Mouse (Mus musculus): ENCODE results near the gene Large1.
"Not testable (repeated sequence)": the region's sequence is repeated elsewhere in the genome, so short reads cannot be mapped to it uniquely, and the experiment has no call there.

Gene Large1

DNA sequence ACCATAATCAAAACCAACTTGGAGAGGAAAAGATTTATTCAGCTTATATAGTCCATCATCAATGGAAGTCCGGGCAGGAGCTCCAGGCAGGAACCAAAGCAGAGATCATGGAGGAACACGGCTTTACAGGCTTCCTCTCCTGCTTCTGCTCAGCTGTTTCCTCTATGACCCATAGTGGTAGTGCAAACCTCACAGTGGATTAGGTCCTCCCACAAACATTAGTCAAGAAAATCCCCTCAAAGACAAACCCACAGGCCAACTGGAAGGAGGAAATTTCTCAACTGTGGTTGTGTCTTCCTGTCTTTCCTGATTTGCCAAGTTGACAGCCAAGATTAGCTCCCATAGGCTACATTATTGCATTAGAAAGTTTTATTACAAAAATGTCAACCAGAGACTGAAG lies 59.7 kb downstream of the Large1 start:
- DNase-seq, result no peak

DNA sequence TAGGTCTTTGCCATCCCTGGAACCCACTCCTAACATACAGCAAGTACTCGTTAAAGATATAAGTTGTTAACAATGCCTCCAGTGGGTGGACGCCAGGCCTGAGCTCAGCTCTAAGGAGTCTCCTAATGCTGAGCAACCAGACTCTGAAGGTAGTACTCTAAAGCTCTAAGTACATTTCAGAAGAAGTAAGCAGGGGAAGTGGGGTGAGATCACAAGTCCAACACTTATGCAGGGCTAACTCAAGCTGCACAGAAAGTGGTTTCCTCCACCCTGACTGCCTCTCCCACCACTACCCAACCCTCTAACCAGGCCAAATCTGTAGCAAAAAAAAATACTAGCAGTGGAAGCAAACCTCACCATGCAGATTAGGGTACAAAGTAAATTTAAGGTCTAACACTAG lies 61.7 kb downstream of the Large1 start:
- DNase-seq, result no peak

DNA sequence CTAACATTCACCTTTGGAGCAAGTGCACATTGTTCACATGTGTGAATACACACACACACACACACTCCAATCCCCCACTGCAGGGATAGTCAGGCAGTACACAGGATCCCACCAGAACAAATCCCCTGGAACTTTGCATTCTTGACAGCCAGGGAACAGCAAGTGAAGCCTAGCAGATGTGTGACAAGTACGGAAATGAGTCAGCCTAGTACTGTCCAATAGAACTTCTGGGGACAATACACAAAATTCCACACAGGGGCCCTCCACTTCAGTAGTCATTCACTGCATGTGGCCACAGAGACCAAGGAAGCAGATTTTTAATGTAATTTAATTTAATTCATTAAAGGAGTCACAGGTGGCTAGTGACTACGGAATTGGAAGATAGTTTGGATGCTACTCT lies 62.7 kb downstream of the Large1 start:
- DNase-seq, result no peak

DNA sequence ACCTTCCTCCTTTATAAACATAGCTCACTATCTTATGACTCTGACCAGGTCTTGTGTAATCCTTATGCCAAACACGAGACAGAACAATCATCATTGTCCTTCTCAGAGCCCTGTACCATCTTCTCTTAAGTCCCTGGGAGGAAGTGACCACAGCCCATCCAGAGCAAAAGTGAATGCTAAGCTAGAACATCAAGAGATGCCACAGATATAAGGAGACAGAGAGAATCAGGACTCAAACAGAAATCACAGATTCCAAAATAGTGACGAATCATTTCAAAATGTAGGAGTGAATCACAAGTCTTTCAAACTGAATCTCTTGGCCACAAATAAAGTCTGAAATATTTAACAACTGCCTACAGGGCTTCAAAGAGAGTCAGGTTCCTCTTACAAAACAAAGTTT lies 63.5 kb downstream of the Large1 start:
- DNase-seq, result no peak

DNA sequence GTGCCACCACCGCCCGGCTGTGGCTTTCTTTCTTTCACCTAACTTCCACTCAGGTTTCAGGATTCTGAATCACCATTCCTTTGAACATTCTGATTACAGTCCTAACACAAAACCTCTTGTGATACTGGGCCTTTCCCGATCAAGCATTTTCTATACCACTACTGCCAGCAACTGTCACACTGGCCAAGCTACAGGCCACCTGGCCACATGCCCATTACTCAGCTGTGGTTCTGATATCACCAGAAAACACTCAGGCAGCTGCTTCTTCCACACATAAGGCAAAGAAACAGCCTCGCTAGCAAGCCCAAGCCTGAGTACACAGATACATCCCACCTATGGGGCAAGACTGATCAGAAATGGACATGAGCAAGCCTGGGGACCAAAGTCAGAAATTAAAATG lies 71.3 kb downstream of the Large1 start:
- DNase-seq, result peak; percentile 9 to 12

DNA sequence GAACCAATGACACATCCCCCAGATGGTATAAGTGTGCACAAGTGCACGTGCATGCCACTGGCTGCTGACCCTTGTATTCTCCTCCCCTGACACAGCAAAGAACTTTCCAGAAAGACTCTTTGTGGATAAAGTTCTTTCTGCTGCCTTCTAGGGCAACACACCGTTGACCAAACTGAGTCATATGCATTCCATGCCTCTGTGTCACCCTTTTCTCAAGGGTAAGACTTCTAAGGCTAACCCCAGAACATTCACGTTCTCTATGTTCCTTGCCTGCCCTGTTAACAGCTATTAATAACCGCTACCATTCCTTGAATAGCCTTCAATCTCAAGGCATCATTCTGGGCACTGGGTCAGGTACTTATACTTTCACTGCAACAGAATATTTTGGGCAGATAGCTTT lies 77.3 kb downstream of the Large1 start:
- no peak for DNase-seq

DNA sequence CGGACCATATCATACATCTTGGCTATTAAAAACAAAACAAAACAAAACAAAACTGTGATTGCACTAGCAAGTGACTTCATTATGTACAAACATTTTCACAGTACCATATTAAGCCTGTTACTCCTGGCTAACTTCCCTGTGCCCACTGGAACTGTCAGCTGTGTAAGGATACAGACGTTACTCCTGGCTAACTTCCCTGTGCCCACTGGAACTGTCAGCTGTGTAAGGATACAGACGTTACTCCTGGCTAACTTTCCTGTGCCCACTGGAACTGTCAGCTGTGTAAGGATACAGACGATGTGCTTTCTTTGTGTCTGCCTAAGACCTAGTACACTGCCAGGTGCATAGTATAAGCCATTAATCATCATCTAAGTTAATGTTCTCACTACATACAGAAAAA lies 77.9 kb downstream of the Large1 start:
- DNase-seq, result not testable (repeated sequence)

DNA sequence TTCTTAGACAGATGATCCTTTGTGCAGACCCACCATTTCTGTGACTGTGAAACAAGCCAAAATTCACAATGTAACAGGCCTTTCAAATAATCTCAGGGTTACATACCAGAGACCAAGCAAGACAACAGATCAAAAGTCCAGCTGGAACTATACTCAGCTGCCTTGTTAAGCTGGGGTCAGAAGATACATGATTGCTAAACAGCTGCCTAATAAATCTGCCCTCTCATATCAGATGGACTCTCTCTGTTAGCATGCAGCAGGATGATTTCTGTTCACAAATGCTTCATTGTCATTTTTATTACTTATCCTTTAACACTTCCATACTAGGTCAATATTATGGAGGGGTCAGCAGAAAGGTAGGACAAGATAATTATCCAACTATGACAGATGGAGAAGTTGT lies 80.2 kb downstream of the Large1 start:
- DNase-seq, result peak in 1 of 2 experiments; percentile 9

DNA sequence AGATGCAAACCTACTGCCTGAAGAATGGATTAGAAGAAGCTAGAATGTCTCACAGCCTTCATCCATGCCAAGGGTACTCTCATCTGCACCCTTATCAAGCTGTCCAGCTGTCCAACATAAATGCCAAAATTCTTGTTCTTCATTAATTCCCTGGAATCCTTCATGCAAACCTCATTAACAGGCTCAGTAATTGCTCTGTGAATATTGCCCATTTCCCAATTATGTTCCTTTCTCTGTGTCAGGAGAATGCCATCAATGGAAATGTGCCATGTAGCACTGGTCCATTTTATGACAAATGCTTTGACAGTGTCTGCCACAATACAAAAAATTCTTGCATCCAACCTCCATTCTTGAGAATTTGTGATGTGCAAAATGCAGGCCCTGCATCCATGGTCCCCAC lies 82.3 kb downstream of the Large1 start:
- no peak for DNase-seq

DNA sequence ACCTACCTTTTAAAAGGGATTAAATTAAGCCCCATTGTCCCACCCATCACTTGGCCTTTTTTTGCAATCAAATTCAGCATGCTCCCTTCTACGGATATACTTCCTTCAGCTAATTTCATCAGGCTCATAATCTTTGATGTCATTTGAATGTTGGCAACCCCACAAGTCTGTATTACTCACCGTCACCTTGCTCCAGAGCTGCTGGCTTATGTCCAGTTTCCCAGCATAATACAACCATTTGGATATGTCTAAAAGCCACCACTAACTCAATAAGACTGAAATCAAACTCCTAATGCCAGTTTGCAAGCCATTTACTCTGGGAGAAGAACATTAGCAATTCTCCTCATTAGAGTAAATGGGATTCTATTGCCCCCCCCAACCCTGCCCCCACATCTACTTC lies 95.4 kb downstream of the Large1 start:
- DNase-seq, result no peak

DNA sequence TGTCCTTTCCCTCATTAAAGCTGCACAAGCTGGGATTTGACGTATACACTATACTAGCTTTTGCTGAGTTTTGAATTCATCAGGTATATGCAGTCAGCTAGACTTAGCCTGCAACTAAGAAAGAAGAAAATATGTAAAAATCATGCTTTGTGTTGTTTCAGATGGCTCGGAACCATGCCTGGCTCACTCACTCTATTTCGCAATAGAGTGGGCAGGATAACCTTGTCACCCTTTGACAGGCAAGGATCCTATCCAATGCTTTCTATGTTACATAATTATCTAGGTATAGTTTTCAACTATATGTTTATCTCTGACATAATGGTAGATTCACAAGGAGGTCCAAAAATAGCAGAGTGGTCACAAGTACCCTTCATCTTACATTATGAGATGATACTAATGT lies 109.2 kb downstream of the Large1 start:
- DNase-seq, result no peak

DNA sequence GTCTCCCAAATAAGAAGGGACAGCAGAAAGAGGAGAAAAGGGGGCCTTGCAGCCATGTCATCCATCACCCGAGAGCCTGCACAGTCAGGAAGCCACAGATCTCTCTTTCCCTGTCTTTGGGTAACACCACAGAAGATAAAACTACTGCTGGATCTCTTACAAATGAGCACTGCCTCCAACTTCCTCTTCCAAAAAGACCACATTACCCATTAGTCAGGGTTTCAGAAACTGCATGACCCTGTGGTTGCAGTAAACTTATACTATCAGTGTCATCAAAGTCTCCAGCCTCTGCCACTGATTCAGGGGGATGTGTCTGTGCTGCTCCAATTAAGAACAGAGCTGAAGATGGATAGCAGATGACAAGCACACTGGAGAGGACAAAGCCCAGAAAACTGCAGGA lies 111.3 kb downstream of the Large1 start:
- no peak for DNase-seq

DNA sequence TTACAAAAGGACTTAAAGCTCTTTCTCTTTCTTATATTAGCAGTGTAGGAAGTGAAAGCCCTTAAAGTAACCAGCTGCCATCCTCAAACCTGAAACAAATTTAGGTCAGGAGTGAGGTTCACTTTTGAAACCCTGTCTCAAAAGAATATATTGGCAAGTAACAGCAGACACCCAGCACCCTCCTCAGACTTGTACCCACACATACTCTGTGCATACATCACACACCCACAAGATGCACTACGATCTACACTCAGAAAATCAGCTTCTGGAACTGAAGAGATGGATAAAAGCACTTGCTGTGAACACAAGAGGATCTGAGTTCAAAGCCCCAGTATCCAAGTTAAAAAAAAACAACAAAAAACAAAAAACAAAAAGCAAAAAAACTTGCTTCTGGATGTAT lies 119.1 kb downstream of the Large1 start:
- no peak for DNase-seq

DNA sequence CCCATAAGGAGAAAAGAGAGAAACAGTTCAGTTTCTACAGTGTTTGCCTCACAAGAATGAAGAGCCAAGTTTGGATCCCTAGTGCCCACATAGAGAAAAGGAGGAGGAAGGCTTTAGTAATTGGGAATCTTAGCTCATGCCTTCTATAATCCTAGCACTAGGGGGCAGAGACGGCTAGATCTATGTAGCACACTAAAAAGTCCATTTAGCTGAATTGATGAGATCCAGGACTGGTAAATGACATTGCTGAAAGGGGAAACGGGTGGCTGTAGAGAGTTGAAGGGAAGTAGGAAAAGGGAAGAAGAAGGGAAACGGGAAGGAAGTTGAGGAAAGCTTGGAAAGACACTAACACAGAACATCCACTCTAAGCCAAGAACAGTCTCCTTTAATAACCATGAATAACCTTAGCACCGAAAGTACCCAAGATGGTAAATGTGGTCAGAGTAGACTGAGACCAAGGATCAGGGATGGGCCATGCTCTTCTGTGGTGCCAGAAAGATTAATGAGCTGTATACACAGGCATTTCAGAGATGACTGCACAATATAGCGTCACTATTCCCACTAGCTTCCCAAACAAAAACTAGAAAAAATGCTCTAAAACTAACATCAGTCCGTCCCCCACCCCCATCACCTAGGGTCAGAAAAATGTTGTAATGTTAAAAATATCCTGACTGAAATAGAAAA lies 119.8 kb downstream of the Large1 start:
- peak in 1 of 2 experiments; percentile 19 for DNase-seq

DNA sequence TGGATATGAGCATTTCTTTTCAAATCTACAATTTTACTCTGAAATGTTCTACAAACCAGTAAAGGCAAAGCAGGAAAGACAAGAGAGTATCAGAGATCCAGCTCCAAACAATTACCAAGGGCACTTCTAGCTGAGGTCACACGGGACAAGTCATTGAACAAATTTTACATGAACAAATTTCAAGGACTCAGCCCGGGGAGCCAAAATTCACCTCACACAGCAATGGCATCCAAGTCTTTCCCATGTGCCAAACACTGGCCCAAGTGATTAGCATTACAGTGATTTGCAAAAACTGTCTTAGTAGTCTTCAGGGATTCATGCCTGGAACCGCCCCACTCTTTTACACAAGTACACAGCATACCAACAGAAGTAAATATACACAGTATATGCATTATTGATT lies 126.5 kb downstream of the Large1 start:
- DNase-seq, result no peak

DNA sequence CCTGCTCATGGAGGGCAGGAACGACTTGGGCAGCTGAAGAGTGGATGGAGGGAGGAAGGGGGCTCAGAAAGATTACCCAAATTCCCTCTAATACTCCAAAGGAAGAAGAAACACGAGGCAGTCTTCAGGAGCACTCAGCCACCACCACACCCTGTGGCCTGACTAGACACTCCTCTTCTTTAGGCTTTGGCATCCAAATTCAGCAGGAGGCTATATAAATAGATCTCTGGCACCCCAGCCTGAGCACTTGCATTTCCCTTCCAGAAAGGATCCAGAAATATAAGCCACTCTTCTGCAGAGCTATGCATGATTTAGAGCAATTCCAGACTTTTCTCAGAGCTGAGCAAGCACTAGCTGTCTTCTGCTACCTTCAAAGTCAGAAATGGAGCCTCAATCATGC lies 127.7 kb downstream of the Large1 start:
- no peak for DNase-seq

DNA sequence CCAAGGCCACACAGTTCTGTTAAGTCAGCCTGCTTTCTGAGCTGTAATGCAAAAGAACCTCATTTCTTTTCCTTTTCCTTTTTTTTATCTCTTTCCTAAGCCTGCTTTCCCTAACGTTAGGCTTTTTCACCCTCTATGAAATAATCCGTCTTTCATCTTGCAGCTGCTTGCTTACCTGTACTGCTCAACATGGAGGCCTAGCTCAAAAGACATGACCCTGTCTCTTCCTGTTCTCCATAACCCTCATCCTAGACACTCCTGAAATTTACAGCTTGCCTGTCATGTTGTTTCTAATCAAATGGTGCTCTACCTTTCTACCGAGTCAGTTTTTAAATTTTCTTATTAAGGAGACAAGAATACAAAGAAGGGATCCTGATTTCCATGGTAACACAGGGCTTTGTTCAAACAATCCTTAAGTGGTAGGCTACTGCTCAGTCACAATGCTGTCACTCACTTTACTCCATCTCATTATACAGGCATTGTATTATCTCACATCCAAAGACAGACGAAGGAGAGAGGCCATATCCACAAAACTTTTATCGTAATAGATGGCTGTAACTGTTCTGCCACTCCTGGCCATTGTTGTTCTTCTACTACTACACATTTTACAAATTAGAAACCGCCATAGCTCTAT lies 134.0 kb downstream of the Large1 start:
- no peak for DNase-seq

DNA sequence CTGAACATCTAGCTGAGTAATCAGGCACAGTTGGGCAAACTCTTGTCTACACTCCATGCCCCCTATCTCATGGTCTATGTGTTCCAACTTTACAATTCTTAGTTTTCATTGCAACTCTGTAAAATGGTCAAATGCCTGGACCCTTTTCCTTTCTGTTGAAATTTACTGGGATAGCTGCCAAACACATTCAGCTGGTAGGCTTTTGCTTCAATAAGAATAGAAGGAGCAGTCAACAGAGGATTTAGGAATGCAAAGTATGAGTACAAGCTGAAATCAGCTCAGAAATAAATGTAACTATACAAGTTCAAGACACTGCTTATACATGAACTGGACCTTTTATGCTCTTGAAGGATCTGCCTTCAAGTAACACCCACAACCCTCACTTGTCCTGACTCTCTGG lies 146.5 kb downstream of the Large1 start:
- DNase-seq, result no peak

DNA sequence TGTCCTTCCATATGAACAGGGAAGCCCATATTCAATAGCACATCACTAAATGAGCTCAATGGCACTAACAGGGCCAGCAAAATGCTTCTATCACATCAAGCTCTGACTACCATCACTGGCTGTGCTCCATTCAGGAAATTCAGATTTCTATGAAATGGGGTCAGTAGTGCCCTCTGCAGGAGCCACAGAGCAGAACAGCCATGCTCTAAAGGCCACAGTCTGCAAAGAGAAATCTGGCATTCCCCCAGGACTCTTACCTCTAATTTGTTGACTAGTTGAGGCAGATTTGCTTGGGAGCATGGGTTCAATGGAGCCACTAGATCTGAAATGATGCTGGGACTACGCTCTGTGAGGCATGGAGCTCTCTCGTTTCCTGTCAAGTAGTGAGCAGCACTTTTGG lies 151.5 kb downstream of the Large1 start:
- DNase-seq, result peak in 1 of 2 experiments; percentile 13

DNA sequence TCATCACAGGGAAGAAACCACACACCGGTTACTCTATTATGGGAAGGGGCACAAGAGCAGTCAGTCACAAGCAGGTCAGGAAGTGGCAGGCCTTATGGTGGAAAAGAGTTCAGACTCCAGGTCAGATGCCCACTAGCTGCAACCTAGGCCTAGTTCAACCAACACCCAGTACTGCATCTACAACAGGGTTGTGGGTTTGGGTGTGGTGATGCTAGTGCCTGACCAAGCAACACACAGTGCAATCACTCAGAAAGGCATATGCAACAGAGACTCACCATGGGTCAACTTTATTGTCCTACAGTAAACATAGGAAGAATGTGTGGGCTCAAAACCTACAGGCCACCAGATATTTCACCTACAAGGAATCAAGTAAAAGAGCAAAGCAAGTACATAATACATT lies 155.6 kb downstream of the Large1 start:
- DNase-seq, result no peak

DNA sequence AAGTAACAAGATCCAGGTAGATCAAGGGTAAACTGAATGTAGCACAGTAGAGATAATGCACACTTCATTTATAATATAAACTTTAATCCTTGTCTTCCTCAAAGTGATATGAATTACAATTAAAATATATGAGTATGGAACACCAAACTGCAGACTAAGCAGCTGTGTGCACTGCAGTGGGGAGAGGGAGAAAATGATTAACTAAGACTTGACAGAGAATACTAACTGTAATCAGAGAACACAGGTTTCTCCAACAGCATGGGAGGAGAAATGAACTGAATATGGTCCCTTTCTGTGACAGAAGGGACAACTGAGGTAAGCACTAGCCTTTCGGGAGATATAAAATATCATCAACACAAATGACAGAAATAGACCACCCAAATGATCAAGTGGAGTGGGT lies 164.7 kb downstream of the Large1 start:
- DNase-seq, result no peak

DNA sequence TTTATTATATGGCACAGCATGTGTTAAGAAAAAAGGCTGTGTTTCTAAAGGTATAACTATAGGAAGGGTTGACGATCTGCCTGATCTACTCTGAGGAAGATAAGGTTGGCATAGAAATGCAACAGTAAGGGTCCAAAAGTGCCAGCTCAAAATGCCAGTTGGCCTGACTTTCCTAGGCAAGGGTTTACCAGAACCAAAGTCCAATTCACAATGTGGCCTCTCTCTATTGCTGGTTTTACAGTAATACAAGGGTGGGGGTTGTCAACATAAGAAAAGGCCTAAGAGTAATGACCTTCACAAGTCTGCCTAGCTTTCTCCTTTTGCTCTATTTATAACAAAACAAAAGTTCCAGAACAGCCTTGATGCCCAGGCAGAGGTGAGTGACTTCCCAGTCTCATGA lies 166.0 kb downstream of the Large1 start:
- DNase-seq, result no peak

DNA sequence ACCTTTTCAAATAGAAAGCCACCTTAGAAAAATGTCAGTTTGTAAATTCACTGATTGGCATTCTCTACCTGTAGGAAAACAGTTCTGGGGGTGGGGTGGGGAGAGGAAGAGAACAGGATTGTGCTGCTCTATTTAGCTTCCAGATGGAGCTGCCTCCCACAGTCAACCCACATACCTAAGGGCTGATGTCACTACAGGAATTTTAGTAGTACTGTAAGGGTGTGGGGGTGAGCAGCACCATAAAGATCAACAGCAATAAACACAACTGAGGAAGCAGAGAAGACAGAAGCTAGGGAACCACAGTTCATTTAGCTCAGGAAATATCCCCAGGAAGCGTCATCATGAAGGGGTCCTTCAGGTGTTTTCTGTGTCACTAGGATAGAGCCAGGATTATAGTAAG lies 174.9 kb downstream of the Large1 start:
- DNase-seq, result no peak

DNA sequence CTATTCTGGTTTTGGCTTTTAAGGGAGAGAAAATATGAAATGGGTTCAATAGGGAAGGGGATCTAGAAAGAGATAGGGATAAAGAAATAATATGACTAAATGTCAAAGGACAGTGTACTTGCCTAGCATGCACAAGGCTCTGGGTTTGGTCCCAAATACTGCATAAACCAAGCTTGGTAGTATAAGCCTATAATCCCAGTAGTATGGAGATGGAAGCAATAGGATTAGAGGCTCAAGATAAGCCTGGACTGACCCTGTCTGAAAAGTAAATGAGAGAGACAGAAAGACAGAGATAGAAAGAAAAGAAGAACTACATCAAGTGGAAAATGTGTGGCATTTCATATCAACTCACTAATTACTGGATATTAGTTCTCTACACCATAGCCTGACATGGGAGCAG lies 180.7 kb downstream of the Large1 start:
- no peak for DNase-seq

DNA sequence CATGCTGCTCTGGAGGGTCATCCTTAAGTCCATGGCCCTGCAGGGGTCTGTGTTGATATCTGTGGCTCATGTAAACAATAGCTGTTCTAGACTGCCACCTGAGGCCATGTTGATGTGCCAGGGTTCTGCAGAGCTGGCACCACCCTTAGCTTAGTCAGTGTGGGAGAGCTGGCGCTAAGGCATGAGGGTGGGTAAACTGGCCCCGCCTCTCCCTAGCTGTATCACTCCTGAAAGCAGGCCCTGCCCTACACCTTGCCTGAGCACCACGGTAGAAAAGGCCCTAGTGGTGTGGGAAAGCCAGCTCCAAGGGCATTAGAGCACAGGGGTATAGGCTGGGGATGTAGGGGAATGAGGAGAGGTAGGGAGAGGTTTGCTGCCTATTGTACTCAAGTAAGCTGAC lies 191.3 kb downstream of the Large1 start:
- DNase-seq, result peak; percentile 1

All from kidney, postnatal 4 days (tissue).